Mouse (Mus musculus): ENCODE measurements around the gene Dus3l. TPM values are rescaled to one million over a fixed set of nuclear protein-coding genes. Genes with fewer than 3 reads are reported as not detected.

Dus3l gene
- total and polyA plus RNA-seq, 3 experiments: 17.7 to 38.7 (median 19.4) TPM

GRCm38 (mm10) chr17:56818067-56818636, 53.6 kb downstream of the Dus3l start:
- H3K79me2 ChIP-seq (replicated peaks; ENCODE audit: control insufficient read depth, insufficient read depth, low read length): no peaks in the 10 kb centered on the region
- WGBS: 48% methylated on average over 11 of the region's 11 CpGs
- intact Hi-C loops (cut with DNase I): no loop called here
- no peaks in the 10 kb centered on the region for H3K27me3 ChIP-seq (ENCODE audit: control insufficient read depth, insufficient read depth, low read length)
- no peaks in the 10 kb centered on the region for H3K36me3 ChIP-seq (ENCODE audit: control insufficient read depth, insufficient read depth, low read length)
- no peak for TF ChIP-seq EP300 (IDR thresholded peaks at IDR 0.05; ENCODE audit: insufficient read depth, low read depth, low read length)
- TF ChIP-seq CTCF (IDR thresholded peaks at IDR 0.05): no peak
- no peak for TF ChIP-seq POLR2A (IDR thresholded peaks at IDR 0.05; ENCODE audit: insufficient read depth, low read depth, low read length)
- H3K27ac ChIP-seq: no peak overlapping the region
- peak in 1 of 2 experiments; percentile 31 for DNase-seq
- H3K4me3 ChIP-seq: no peak overlapping the region
- no peak overlapping the region for H3K9ac ChIP-seq (ENCODE audit: low read depth, low read length)
- peaks cover 8% of the 10 kb centered on the region for H3K4me1 ChIP-seq (ENCODE audit: control insufficient read depth, insufficient read depth, low read length)

GRCm38 (mm10) chr17:56819032-56819545, 54.5 kb downstream of the Dus3l start:
- Histone ChIP-seq H3K36me3 (ENCODE audit: control insufficient read depth, insufficient read depth, low read length) (no peaks in the 10 kb centered on the region), H3K27ac (peak overlapping the region; percentile 11; the same call in 1 of the 2 replicates), H3K79me2 (replicated peaks; ENCODE audit: control insufficient read depth, insufficient read depth, low read length) (no peaks in the 10 kb centered on the region), H3K9ac (ENCODE audit: low read depth, low read length) (no peak overlapping the region), H3K4me1 (ENCODE audit: control insufficient read depth, insufficient read depth, low read length) (peaks cover 8% of the 10 kb centered on the region), H3K4me3 (no peak overlapping the region), H3K27me3 (ENCODE audit: control insufficient read depth, insufficient read depth, low read length) (no peaks in the 10 kb centered on the region)
- WGBS: 61% methylated on average over 6 of the region's 6 CpGs
- TF ChIP-seq POLR2A (IDR thresholded peaks at IDR 0.05; ENCODE audit: insufficient read depth, low read depth, low read length): no peak
- intact Hi-C loops (cut with DNase I): no loop called here
- peak in 1 of 2 experiments; percentile 41 for DNase-seq

Other genes with a start within 250 kb of the Dus3l start
- under 1 TPM; 0.34 to 0.39 TPM for gene Gm20219, start 210.4 kb upstream of the Dus3l start, total RNA-seq (2021)
- gene Gm20219, start 210.4 kb upstream of the Dus3l start, polyA plus RNA-seq (2012; rRNA removed): 1.00 and 1.7 TPM in 2 replicates
- gene Safb2, start 180.2 kb upstream of the Dus3l start, total RNA-seq (2021): 10 to 100 TPM; 36.8 to 43.1 TPM
- gene Safb2, start 180.2 kb upstream of the Dus3l start, polyA plus RNA-seq (2012; rRNA removed): 42.5 and 47.5 TPM in 2 replicates
- 10 to 100 TPM; 61.3 to 69.1 TPM for gene Safb, start 179.9 kb upstream of the Dus3l start, total RNA-seq (2021)
- 51.0 and 57.5 TPM in 2 replicates for gene Safb, start 179.9 kb upstream of the Dus3l start, polyA plus RNA-seq (2012; rRNA removed)
- 100 to 1,000 TPM; 291 to 329 TPM for gene 2410015M20Rik, start 155.0 kb upstream of the Dus3l start, total RNA-seq (2021)
- 320 and 381 TPM in 2 replicates for gene 2410015M20Rik, start 155.0 kb upstream of the Dus3l start, polyA plus RNA-seq (2012; rRNA removed)
- 100 to 1,000 TPM; 671 to 795 TPM for gene Rpl36, start 151.3 kb upstream of the Dus3l start, total RNA-seq (2021)
- 801 and 1,357 TPM in 2 replicates for gene Rpl36, start 151.3 kb upstream of the Dus3l start, polyA plus RNA-seq (2012; rRNA removed)
- gene Lonp1, start 137.9 kb upstream of the Dus3l start, total RNA-seq (2021): 100 to 1,000 TPM; 113 to 131 TPM
- gene Lonp1, start 137.9 kb upstream of the Dus3l start, polyA plus RNA-seq (2012; rRNA removed): 95.9 and 116 TPM in 2 replicates
- not detected for gene Catsperd, start 136.6 kb upstream of the Dus3l start, total RNA-seq (2021)
- gene Catsperd, start 136.6 kb upstream of the Dus3l start, polyA plus RNA-seq (2012; rRNA removed): 0.23 and 0.44 TPM in 2 replicates
- 10 to 100 TPM; 37.6 to 37.7 TPM for gene Ranbp3, start 91.5 kb upstream of the Dus3l start, total RNA-seq (2021)
- gene Ranbp3, start 91.5 kb upstream of the Dus3l start, polyA plus RNA-seq (2012; rRNA removed): 40.6 and 44.5 TPM in 2 replicates
- gene Ndufa11, start 47.0 kb upstream of the Dus3l start, total RNA-seq (2021): 100 to 1,000 TPM; 748 to 906 TPM
- 1,680 and 1,786 TPM in 2 replicates for gene Ndufa11, start 47.0 kb upstream of the Dus3l start, polyA plus RNA-seq (2012; rRNA removed)
- 1 to 10 TPM; 3.0 to 4.7 TPM for gene Vmac, start 46.7 kb upstream of the Dus3l start, total RNA-seq (2021)
- gene Vmac, start 46.7 kb upstream of the Dus3l start, polyA plus RNA-seq (2012; rRNA removed): 8.3 and 9.9 TPM in 2 replicates
- 10 to 100 TPM; 24.4 to 26.8 TPM for gene Nrtn, start 7.2 kb upstream of the Dus3l start, total RNA-seq (2021)
- gene Nrtn, start 7.2 kb upstream of the Dus3l start, polyA plus RNA-seq (2012; rRNA removed): 26.2 and 49.3 TPM in 2 replicates
- under 1 TPM; 0.11 to 0.29 TPM for gene Prr22, start 5.5 kb downstream of the Dus3l start, total RNA-seq (2021)
- gene Prr22, start 5.5 kb downstream of the Dus3l start, polyA plus RNA-seq (2012; rRNA removed): 1.2 and 2.0 TPM in 2 replicates
- 1 to 10 TPM; 2.8 to 3.0 TPM for gene Rfx2, start 66.3 kb downstream of the Dus3l start, total RNA-seq (2021)
- gene Rfx2, start 66.3 kb downstream of the Dus3l start, polyA plus RNA-seq (2012; rRNA removed): 5.1 and 6.0 TPM in 2 replicates
- gene Acsbg2, start 109.7 kb downstream of the Dus3l start, total RNA-seq (2021): not detected
- 0.04 and 0.09 TPM in 2 replicates for gene Acsbg2, start 109.7 kb downstream of the Dus3l start, polyA plus RNA-seq (2012; rRNA removed)
- not detected for gene 1700061G19Rik, start 110.7 kb downstream of the Dus3l start, total RNA-seq (2021)
- gene 1700061G19Rik, start 110.7 kb downstream of the Dus3l start, polyA plus RNA-seq (2012; rRNA removed): 0.04 TPM in 1 of 2 replicates, not detected in the other
- gene Mllt1, start 170.7 kb downstream of the Dus3l start, total RNA-seq (2021): 10 to 100 TPM; 25.3 to 27.2 TPM
- gene Mllt1, start 170.7 kb downstream of the Dus3l start, polyA plus RNA-seq (2012; rRNA removed): 27.2 and 31.4 TPM in 2 replicates
- not detected for gene Acer1, start 217.4 kb downstream of the Dus3l start, total RNA-seq (2021)
- not detected in 2 replicates for gene Acer1, start 217.4 kb downstream of the Dus3l start, polyA plus RNA-seq (2012; rRNA removed)
- gene Clpp, start 225.5 kb downstream of the Dus3l start, total RNA-seq (2021): 10 to 100 TPM; 72.1 to 84.9 TPM
- 150 and 155 TPM in 2 replicates for gene Clpp, start 225.5 kb downstream of the Dus3l start, polyA plus RNA-seq (2012; rRNA removed)
- gene Alkbh7, start 232.6 kb downstream of the Dus3l start, total RNA-seq (2021): 10 to 100 TPM; 65.3 to 72.8 TPM
- 74.5 and 90.8 TPM in 2 replicates for gene Alkbh7, start 232.6 kb downstream of the Dus3l start, polyA plus RNA-seq (2012; rRNA removed)
- not detected for gene Pspn, start 235.3 kb downstream of the Dus3l start, total RNA-seq (2021)
- gene Pspn, start 235.3 kb downstream of the Dus3l start, polyA plus RNA-seq (2012; rRNA removed): not detected in 2 replicates
- gene Gtf2f1, start 246.5 kb downstream of the Dus3l start, total RNA-seq (2021): 10 to 100 TPM; 20.7 TPM
- gene Gtf2f1, start 246.5 kb downstream of the Dus3l start, polyA plus RNA-seq (2012; rRNA removed): 12.3 and 14.3 TPM in 2 replicates
- under 1 TPM in 1 of 2 experiments, not detected in 1; 0.18 TPM for gene Gm17949, start 246.7 kb downstream of the Dus3l start, total RNA-seq (2021)
- gene Gm17949, start 246.7 kb downstream of the Dus3l start, polyA plus RNA-seq (2012; rRNA removed): not detected in 2 replicates